Mouse (Mus musculus) heart, embryonic 10.5 days (tissue): ENCODE measurements around the gene Dop1b. TPM values are rescaled to one million over a fixed set of nuclear protein-coding genes. Genes with fewer than 3 reads are reported as not detected.
"Not testable (repeated sequence)": the region's sequence is repeated elsewhere in the genome, so short reads cannot be mapped to it uniquely, and the experiment has no call there.

Source experiments
- DNase-seq: peaks from one replicate; pipeline ENCODE4 v3.0.0-alpha.2; 2017; ENCODE audit warnings: low spot score
- H3K27ac ChIP-seq: fragments of 300-500 bp; sonication (generic); 2 replicates; pipeline ENCODE4 v1.5.1; 2016; ENCODE audit warnings: mild to moderate bottlenecking
- H3K27me3 ChIP-seq: fragments of 300-500 bp; sonication (generic); 2 replicates; pipeline ENCODE4 v1.6.1; 2016; ENCODE audit warnings: mild to moderate bottlenecking; ENCODE audit not compliant: poor library complexity, insufficient read depth, severe bottlenecking
- H3K36me3 ChIP-seq: fragments of 300-500 bp; sonication (generic); 2 replicates; pipeline ENCODE4 v1.6.1; 2016; ENCODE audit warnings: mild to moderate bottlenecking, moderate library complexity
- H3K4me1 ChIP-seq: fragments of 300-500 bp; sonication (generic); 2 replicates; pipeline ENCODE4 v1.6.1; 2016; ENCODE audit warnings: mild to moderate bottlenecking
- H3K4me3 ChIP-seq: fragments of 300-500 bp; sonication (generic); 2 replicates; pipeline ENCODE4 v1.5.1; 2016; ENCODE audit warnings: mild to moderate bottlenecking, moderate library complexity
- H3K9me3 ChIP-seq: fragments of 300-500 bp; sonication (generic); 2 replicates; pipeline ENCODE4 v1.6.1; 2016; ENCODE audit warnings: mild to moderate bottlenecking, moderate library complexity
- WGBS: fragments of 180-500 bp; shearing (Covaris S2); methylation state at CpG from one replicate; pipeline ENCODE4 v1.1.7; 2016; 5-methylcytosine and 5-hydroxymethylcytosine counted together
- polyA plus RNA-seq: library from polyadenylated mRNA; unstranded; fragments of >200 nt; fragmentation: Nextera tagmentation; extraction: Ambion mirVana; gene quantifications from 2 replicates; pipeline ENCODE4 v1.2.1, GENCODE M21; 2016

Dop1b gene
- polyA plus RNA-seq, 1 experiment from 2014 or later, result 7.4 TPM

DNA sequence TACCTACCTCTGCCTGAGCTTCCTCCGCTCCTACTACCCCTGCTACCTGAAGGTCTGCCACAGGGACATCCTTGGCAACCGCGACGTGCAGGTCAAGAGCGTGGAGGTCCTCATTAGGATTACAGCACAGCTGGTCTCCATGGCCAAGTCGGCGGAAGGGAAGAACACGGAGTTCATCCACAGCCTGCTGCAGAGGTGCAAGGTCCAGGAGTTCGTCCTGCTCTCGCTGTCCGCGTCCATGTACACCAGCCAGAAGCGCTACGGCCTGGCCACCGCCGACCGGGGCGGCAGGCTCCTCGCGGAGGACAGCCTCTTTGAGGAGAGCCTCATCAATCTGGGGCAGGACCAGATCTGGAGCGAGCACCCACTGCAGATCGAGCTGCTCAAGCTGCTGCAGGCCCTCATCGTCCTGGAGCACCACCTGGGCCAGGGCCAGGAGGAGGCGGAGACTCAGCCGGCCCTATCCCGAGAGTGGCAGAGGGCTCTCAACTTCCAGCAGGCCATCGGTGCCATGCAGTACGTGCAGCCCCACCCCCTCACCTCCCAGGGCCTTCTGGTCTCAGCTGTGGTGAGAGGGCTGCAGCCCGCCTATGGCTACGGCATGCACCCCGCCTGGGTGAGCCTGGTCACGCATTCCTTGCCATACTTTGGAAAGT, 58.7 kb downstream of the Dop1b start:
- Histone ChIP-seq H3K4me3 (no peak overlapping the region), H3K4me1 (peaks cover 4% of the 10 kb centered on the region; the same call in 1 of the 2 replicates), H3K27ac (peak overlapping the region; percentile 8; the same call in 1 of the 2 replicates), H3K36me3 (no peaks in the 10 kb centered on the region; the same call in 1 of the 2 replicates), H3K9me3 (no peaks in the 10 kb centered on the region), H3K27me3 (peaks cover 10% of the 10 kb centered on the region; the same call in 1 of the 2 replicates)
- 58% methylated on average over 32 of the region's 32 CpGs for WGBS
- no peak for DNase-seq

DNA sequence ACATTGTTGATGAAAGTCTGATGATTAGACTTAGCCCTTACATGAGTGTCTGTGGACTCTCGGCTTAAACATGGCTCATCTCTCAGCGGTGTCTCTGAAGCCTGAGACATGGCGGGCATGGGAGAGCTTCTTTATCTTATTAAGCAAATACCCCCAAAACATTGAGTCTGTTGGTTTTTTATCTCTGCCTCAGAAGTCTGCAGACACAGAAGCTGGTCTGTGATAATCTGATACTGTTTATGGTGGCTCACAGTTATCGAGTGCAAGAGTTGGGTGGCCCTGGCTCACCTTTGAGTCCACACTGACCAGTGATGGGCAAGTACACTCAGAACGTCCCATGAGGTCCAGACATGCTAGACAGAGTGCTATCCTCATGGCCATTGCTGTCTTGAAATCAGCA, 63.0 kb downstream of the Dop1b start:
- no peak overlapping the region for H3K4me3 ChIP-seq
- DNase-seq, result no peak
- no peak overlapping the region for H3K27ac ChIP-seq
- no peaks in the 10 kb centered on the region; the same call in 1 of the 2 replicates for H3K36me3 ChIP-seq
- H3K4me1 ChIP-seq, result peaks cover 4% of the 10 kb centered on the region; the same call in 1 of the 2 replicates
- WGBS, result 73% methylated on average over 5 of the region's 5 CpGs
- H3K27me3 ChIP-seq, result peaks cover 10% of the 10 kb centered on the region; the same call in 1 of the 2 replicates
- H3K9me3 ChIP-seq, result no peaks in the 10 kb centered on the region

DNA sequence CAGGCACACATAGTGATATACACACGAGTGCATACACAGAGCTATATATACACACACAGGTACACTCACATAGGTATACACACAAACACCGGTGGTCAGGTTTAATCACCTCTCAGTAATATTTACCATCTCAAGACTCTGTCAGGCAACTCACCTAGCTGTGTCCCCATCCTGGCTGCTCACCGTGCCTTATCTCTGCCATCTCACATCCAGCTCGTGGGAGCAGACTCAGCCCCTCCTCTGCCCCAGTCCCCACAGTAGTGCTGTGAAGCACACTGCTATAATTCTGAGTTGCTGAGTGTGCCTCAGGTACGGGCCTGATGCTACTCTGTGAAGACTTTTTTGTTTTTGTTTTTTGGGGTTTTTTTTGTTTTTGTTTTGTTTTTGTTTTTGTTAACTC, 64.8 kb downstream of the Dop1b start:
- Histone ChIP-seq H3K27ac (no peak overlapping the region), H3K4me3 (no peak overlapping the region), H3K4me1 (peaks cover 8% of the 10 kb centered on the region; the same call in 1 of the 2 replicates), H3K9me3 (no peaks in the 10 kb centered on the region), H3K27me3 (no peaks in the 10 kb centered on the region; the same call in 1 of the 2 replicates), H3K36me3 (no peaks in the 10 kb centered on the region)
- no peak for DNase-seq
- WGBS, result 67% methylated on average over 5 of the region's 5 CpGs

DNA sequence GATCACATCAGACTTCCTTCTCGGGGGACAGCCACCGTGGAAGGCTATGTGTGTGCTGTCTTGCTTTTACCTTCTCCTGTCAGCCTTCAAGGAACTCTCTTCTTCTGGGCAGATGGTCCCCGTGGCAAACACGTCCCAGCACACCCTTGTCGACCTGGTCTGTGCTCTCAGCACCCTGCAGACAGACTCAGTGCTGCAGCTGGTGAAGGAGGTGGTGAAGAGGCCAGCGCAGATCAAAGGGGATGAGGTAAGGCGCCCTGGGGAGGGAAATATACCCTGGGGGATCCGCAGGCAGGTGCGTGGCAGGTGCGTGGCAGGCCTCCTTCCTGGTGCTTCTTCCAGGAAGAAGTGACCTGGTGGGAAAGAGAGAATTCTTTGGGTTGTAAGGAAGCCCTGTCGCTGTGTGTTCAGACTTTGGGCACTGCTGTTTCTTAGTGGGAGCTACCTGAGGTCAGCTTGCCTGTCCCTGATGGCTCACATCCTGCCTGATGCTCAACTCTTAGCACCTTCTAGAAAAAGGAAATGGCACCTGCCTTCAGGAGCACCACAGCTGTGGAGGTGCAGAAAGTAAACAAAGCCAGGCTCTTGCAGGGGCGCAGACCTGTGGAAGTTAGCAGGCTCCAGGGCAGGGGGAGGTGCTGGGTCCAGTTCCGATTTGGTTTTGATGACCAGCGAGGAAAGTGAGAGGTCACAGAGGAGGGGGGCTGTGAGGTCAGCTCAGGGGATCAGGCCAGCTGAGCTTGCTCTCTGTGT, 65.7 kb downstream of the Dop1b start:
- 40% methylated on average over 14 of the region's 14 CpGs for WGBS
- Histone ChIP-seq H3K36me3 (no peaks in the 10 kb centered on the region), H3K9me3 (no peaks in the 10 kb centered on the region), H3K4me3 (no peak overlapping the region), H3K27me3 (no peaks in the 10 kb centered on the region; the same call in 1 of the 2 replicates), H3K4me1 (peaks cover 10% of the 10 kb centered on the region; the same call in 1 of the 2 replicates), H3K27ac (no peak overlapping the region)
- no peak for DNase-seq

DNA sequence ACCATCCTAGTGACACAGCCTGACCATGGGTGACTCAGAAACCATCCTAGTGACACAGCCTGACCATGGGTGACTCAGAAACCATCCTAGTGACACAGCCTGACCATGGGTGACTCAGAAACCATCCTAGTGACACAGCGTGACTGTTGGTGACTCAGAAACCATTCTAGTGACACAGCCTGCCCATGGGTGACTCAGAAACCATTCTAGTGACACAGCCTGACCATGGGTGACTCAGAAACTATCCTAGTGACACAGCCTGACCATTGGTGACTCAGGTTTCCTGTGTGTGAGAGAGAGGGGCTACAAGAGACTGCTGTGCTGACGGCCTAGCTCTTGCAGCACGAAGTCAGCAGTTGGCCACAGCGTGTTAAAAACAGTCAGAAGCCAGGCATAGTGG, 66.7 kb downstream of the Dop1b start:
- 57% methylated on average over 4 of the region's 4 CpGs for WGBS
- not testable (repeated sequence) for DNase-seq, H3K36me3 ChIP-seq

DNA sequence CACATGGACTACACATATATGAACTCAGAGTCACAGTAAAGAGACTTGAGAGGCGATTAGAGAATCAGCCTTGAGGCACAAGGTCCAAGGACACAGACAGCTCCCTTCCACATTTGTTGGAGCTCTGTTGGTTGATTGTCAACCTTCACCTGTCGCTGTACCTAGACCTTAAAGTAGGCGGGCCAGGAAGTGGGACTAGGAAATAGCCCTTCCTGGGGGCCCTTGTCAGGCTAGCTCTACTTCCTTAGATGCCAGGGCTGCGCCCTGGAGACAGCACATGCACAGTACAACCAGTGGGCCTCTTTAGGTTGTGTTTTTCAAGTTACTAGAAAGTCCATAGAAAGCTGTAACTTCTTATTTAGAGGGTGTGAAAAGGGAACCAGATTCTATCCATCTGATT, 67.8 kb downstream of the Dop1b start:
- Histone ChIP-seq H3K36me3 (peaks cover 5% of the 10 kb centered on the region; the same call in 1 of the 2 replicates), H3K4me3 (no peak overlapping the region)
- WGBS, result 85% methylated on average over 4 of the region's 4 CpGs

More for the DNA sequence above, 66.7 kb downstream of the Dop1b start:
- not testable (repeated sequence) for H3K9me3 ChIP-seq, H3K4me1 ChIP-seq, H3K4me3 ChIP-seq, H3K27ac ChIP-seq, H3K27me3 ChIP-seq

DNA sequence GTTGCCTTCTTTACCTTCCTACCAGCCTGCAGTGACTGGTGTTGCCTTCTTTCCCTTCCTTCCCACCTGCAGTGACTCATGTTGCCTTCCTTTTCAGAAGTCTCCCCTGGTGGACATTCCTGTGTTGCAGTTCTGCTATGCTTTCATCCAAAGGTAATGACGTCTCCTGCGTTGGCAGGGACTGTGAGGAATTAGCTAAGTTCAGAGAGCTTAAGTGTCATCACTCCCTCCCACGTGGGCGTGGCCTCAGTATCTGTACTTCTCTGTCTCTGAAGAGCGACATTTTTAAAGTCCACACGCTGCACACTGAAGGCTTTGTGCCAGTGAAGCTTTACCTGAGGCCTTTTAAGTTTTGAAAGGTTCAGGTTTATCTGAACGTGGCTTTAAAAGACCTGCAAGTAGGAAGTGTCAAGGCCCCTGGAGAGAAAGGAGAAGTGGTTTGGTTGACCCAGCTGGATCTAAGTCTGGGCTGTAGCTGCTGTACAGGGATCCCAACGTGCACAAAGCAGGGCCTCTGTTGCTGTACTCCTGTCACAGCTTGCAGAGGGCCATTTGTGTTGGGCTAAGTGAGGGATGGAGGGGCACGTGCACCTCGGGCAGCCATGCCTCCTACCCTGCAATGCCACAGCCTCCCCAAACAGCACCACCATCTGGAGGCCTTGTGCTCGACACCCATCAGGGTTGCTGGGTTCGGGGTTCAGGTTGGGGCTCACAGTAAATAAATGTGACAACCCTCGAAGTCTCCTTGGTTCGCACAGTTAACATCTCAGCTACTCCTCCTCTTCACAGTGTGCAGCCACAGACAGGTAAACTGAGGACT, 69.2 kb downstream of the Dop1b start:
- no peaks in the 10 kb centered on the region; the same call in 1 of the 2 replicates for H3K27me3 ChIP-seq
- 46% methylated on average over 14 of the region's 14 CpGs for WGBS
- DNase-seq, result no peak
- peaks cover 5% of the 10 kb centered on the region; the same call in 1 of the 2 replicates for H3K36me3 ChIP-seq
- peaks cover 10% of the 10 kb centered on the region; the same call in 1 of the 2 replicates for H3K4me1 ChIP-seq
- H3K27ac ChIP-seq, result no peak overlapping the region
- H3K4me3 ChIP-seq, result no peak overlapping the region
- no peaks in the 10 kb centered on the region for H3K9me3 ChIP-seq

More for the DNA sequence above, 67.8 kb downstream of the Dop1b start:
- DNase-seq, result no peak
- no peak overlapping the region for H3K27ac ChIP-seq
- peaks cover 10% of the 10 kb centered on the region; the same call in 1 of the 2 replicates for H3K4me1 ChIP-seq
- H3K9me3 ChIP-seq, result no peaks in the 10 kb centered on the region
- H3K27me3 ChIP-seq, result no peaks in the 10 kb centered on the region; the same call in 1 of the 2 replicates

DNA sequence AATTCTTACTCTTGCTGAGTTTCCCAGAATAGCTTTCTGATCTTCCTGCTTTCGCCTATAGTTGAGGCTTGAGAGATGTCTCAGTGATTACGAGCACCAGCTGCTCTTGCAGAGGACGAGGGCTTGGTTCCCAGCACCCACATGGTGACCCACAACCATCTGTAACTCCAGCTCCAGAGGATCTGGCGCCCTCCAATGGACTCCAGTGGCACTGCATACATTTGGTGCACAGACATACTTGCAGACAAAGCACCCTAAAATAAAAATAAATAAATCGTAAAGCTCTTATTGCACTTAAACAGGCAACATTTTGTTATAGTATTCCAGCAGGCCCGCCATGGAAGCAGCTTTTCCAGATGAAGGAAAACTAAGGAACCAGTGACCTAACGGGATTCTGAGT, 72.5 kb downstream of the Dop1b start:
- no peak for DNase-seq
- Histone ChIP-seq H3K36me3 (peaks cover 5% of the 10 kb centered on the region; the same call in 1 of the 2 replicates), H3K27ac (no peak overlapping the region), H3K4me1 (peaks cover 10% of the 10 kb centered on the region; the same call in 1 of the 2 replicates), H3K4me3 (no peak overlapping the region), H3K27me3 (no peaks in the 10 kb centered on the region), H3K9me3 (no peaks in the 10 kb centered on the region)
- WGBS, result 89% methylated on average over 7 of the region's 7 CpGs

DNA sequence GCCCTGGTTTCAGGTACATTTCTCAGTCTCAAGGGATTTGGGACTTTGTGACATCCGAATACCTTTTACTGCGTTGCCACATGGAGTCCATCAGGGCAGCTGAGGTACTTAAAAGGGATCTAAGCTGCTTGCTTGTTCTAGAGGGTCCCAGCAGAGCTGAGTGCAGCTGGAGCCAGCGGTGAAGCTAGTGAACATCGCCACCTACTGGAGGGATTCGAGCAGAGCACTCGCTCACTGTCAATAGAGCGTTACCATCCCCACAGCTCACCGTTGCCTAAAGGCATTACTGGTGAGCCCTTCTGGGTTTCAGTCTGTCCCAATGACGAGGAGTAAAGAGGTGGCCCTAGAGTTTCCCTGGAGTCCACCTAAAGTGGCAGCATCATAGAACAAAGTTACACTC, 74.1 kb downstream of the Dop1b start:
- DNase-seq, result no peak
- H3K9me3 ChIP-seq, result no peaks in the 10 kb centered on the region
- H3K27me3 ChIP-seq, result no peaks in the 10 kb centered on the region
- no peak overlapping the region for H3K4me3 ChIP-seq
- peaks cover 14% of the 10 kb centered on the region for H3K4me1 ChIP-seq
- H3K36me3 ChIP-seq, result peaks cover 5% of the 10 kb centered on the region; the same call in 1 of the 2 replicates
- WGBS, result 2% methylated on average over 9 of the region's 9 CpGs
- H3K27ac ChIP-seq, result no peak overlapping the region

DNA sequence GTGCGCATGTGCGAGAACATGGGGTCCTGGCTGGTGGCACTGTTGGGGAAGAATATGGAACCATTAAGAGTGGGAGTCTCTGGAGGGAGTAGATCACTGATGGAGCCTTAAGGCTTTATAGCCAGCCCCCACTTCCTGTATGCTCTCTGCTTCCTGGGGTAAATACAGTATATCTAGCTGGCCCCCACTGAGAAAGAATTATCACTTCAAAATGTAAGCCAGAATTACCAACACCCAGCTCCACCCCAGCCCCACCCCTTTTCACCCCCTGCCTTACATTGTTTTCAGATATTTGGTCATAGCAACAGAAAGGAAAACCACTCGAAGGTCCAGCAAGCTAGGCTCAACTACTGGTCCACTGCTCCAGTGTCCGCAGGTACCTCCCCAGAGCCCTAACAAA, 76.7 kb downstream of the Dop1b start:
- 84% methylated on average over 4 of the region's 4 CpGs for WGBS
- no peaks in the 10 kb centered on the region for H3K27me3 ChIP-seq
- H3K9me3 ChIP-seq, result no peaks in the 10 kb centered on the region

DNA sequence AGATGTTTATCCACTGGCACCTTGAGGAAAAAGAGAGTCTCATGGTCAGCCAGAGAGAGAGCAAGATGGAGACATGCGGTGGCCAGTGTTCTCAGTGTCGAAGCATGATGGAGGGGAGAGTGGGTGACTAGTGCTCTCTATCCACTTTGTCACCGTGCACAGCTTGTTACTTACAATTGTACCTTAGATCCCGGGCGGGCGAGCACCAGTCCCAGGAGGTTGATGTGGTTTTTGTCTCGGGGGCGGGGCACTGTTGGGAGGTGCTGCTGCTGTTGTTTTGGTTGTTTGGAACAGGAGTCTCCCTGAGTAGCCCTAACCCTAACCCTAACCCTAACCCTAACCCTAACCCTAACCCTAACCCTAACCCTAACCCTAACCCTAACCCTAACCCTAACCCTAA, 77.2 kb downstream of the Dop1b start:
- H3K4me1 ChIP-seq, result peaks cover 16% of the 10 kb centered on the region
- no peak overlapping the region for H3K4me3 ChIP-seq
- H3K36me3 ChIP-seq, result peaks cover 4% of the 10 kb centered on the region; the same call in 1 of the 2 replicates
- WGBS, result 92% methylated on average over 8 of the region's 8 CpGs
- no peak overlapping the region for H3K27ac ChIP-seq
- no peaks in the 10 kb centered on the region for H3K9me3 ChIP-seq
- no peaks in the 10 kb centered on the region for H3K27me3 ChIP-seq
- no peak for DNase-seq

More for the DNA sequence above, 76.7 kb downstream of the Dop1b start:
- DNase-seq, result no peak
- Histone ChIP-seq H3K4me1 (peaks cover 16% of the 10 kb centered on the region), H3K36me3 (peaks cover 5% of the 10 kb centered on the region; the same call in 1 of the 2 replicates), H3K27ac (no peak overlapping the region), H3K4me3 (no peak overlapping the region)

DNA sequence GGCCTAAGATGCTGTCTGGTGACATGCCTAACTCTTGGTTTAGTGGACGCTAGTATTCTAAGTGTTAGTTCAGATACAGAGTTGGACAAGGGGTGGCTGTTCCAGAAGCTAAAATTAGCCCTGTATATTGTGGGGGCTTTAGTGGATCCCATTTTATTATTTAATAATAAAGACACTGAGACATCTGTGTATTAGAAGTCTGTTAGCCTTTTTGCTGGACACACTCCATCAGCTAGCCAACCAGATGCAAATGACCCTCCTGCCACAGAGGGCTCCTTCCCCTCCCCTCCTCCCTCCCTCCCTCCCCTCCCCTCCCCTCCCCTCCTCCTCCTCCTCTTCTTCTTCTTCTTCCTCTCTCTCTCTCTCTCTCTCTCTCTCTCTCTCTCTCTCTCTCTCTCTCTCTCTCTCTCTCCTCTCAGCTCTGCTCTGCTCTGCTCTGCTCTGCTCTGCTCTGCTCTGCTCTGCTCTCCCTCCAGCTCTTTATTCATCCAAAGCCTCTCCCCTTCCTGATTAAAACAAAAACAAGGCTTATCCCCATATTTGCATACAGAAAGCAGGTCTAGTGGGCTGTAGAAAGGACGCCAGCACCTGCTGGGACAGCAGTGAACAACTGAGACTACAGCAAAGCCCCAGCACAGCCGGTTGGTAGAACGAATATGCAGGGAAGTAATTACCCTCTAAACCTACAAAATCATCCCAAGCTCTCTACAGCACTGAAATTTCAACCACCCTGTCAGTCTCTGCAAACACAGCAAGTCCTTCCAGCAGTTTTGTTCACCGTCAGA, 78.5 kb downstream of the Dop1b start:
- Histone ChIP-seq H3K27ac (no peak overlapping the region), H3K9me3 (no peaks in the 10 kb centered on the region), H3K4me3 (no peak overlapping the region), H3K27me3 (no peaks in the 10 kb centered on the region), H3K4me1 (peaks cover 16% of the 10 kb centered on the region), H3K36me3 (no peaks in the 10 kb centered on the region)
- 27% methylated on average over 5 of the region's 5 CpGs for WGBS
- no peak for DNase-seq
